Mouse (Mus musculus): ENCODE measurements around the gene Stk40.

DNA sequence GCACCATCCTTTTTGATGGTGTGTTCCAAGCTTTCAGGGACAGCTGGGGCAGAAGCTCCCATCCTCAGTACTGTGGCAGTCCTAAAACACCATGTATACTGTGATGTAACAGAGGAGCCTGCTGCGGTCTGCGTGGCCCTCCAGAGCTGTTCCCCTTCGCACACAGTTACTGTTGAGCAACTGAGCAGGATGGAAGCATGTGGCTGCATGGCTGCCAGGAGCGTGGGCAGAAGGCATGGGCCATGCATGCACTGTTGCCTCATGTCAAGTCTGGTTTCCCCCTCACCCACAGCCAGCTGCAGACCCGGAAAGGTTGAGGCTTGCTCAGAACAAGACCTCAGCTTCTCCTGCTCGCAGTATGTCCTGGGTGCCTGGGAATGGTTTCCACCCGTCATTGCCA lies 38.5 kb upstream of the Stk40 start:
- TF ChIP-seq POLR2A (IDR thresholded peaks at IDR 0.05; ENCODE audit: insufficient read depth, low read depth, low read length) (no peak), CTCF (IDR thresholded peaks at IDR 0.05; ENCODE audit: insufficient read depth, low read depth, low read length) (no peak)

Data from olfactory bulb, adult 2 months (tissue).